Mouse (Mus musculus): ENCODE data around the gene Adh4.
"Not testable (repeated sequence)": the region's sequence is repeated elsewhere in the genome, so short reads cannot be mapped to it uniquely, and the experiment has no call there.

Gene Adh4

DNA sequence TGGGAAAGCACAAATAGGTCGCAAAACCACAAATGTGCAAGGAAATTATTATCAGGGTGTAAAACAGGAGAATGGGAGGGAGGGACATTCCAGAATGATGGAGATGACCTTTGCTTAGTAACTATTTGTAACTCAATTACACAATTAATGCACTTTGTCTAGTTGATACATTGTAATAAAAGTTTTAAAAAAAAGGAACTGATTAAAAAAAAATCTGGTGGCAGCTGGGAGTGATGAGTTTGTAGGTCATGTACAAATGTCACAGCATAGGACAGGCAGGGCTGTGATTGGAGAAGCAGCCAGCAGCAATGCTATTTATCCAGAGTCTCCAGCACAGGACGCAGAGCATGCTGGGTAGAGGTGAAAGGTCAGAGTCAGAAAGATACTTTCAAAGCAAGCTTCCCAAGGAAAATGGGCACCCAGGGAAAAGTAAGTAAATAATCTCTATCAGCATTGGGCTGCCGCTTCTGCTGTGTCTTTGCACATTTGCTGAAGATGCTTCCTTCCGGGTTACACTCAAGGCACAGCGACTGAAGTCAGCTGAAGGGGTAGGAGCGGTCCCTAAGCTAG is at the start of gene Adh4:
Gene Adh4 (plus strand): TSS at position 346 of the 570 bp plus-strand sequence.
- DNase-seq: no peak

DNA sequence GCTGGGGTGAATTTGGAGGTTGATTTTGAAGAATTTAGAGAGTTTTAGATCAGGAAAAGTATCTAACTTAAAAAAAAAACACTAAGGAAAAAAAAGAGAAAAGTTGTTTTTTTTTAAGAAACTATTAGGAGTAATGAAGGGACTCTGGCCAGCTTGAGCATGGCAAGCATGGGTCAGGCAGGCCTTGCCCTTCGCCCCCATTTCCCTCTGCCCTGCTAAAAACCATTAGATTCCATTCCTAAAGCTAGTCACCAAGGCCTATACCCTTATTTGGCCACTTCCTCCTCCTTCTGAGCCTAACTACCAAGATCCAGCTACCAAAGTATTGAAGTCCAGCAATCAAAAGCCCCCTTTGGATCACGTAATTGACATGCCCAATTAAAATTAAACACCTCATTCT is 49.1 kb upstream of the Adh4 start:
- no peak for DNase-seq

DNA sequence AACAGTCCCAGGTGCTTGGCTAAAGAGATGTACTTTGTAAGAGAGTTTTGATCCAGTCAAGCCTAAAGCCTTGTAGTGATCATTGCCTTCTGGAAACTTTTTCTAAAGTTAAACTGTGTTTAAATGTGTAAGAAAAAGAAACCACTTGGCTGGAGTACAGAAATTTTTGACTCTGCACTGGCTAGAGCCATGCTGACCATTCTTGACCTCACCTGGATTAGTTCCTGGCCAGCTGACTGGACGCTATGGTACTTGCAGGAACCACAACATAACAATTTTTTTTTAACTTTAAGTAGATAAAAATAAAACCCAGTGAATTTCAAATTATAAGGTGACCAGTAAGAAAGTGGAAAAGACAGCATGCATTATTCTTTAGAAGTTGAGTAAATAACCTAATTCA is 45.7 kb upstream of the Adh4 start:
- DNase-seq: no peak

DNA sequence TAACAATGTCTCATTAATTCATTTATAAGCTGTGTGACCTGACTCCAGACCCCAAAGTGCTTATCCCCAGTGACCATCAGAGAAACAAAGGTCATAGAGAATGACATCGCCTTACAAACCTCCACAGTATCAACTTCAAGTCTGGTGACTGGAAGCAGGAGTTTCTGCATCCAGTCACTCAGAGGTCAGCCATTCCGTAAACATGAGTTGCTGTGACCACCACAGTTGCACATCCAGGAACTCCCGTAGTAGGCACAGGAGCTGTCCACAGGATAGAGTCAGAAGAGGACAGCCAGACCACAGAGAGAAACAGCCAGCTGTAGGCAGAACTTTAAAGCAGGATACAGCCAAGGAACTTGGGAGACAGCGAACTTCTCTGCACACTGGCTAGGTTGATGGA is 45.0 kb upstream of the Adh4 start:
- not testable (repeated sequence) for DNase-seq

DNA sequence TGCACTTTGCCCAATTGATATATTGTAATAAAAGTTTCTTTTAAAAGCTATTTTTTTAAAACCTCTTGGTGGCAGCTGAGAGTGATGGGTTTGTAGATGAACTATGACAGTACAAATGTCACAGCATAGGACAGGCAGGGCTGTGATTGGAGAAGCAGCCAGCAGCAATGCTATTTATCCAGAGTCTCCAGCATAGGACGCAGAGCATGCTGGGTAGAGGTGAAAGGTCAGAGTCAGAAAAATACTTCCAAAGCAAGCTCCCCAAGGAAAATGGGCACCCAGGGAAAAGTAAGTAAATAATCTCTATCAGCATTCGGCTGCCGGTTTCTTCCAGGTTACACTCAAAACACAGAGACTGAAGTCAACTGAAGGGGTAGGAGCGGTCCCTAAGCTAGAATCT is 41.3 kb upstream of the Adh4 start:
- DNase-seq: no peak

DNA sequence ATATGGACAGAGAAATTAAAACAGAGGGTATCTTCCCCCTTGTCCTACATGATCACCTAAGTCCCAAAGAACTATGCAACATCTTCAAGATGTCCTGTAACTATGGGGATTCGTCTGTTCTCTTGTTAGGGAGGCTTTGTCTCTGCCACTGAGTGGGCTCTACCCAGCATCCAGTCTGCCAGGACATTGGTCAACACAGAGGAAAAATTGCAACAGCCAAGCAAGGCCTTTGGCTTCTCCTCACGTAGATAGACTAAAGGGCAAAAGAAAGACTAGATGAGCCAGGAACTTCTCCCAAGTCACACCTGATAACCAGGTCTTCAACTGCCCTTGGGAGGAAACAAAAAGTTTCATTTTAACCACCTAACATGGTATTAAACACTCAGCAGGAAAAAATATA is 40.1 kb upstream of the Adh4 start:
- no peak for DNase-seq

DNA sequence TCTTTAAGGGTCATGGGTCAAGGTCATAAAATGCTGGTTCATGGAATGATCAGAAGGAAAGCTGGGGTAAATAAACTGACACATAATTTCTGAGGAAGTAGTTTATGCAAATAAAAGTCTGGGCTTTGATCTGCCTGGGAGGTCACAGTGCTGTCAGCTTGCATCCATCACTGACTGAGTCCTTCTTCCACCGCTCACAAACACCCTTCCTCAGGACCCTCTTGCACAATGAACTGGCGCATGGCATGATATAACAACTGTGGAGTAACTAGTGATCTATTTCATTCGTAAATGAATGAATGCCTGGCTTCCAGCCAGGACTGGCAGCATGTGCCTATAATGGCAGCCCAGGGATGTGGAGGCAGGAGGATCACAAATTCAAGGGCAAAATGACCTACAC is 34.1 kb upstream of the Adh4 start:
- no peak for DNase-seq

DNA sequence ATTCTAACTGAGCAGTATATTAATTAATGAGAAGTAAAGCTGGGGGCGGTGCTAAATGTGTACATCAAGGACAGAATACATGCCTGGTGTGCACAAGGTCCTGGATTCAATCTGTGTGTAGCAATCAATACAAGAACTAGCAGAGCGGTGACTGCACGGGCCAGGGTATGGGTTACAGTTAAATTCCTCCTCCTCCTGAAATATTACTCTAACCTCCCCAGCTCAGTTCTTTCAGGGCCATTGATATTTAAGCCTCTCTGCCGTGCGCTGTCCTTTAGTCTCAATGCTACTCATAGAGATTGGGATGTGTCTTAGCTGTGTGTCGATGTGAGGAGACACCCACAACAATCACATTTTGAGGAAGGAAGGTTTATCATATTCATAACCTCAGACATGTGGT is 28.1 kb upstream of the Adh4 start:
- DNase-seq: no peak

DNA sequence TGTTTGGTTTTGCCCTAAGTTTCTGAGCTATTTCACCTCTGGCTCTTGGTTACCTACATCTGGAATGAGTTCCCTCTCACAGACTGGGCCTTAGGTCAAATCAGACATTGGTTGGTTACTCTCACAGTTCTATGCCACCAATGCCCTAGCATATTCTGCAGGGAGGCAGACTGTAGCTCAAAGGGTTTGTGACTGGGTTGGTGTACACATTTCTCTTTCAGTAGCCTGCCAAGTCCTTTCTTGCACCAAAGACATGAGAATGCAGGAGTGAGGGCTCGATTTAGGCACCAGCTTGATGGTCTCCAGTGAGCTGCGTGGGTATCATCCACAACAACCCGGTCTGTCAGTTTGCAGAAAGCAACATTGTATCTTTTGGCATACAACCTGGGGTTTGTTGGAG is 10.4 kb upstream of the Adh4 start:
- DNase-seq: no peak

DNA sequence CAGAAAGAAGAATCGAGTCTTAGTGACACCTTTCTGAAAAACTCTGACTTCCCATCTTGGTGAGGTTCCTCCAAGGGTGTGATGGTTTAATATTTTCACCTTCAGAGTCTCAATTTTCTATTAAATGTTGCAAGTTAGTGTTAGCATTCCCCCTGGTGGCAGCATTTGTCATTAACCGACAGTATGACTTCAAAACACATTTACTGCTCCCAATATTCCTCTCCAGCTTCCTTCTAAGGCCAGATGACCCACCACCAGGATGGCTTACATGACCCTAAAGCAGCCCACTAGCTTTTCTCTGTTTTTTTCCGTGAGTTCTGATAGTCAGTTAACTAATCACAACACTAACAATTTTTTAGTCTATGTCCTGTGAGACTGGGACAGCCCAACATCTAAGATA is 9.9 kb upstream of the Adh4 start:
- no peak for DNase-seq

DNA sequence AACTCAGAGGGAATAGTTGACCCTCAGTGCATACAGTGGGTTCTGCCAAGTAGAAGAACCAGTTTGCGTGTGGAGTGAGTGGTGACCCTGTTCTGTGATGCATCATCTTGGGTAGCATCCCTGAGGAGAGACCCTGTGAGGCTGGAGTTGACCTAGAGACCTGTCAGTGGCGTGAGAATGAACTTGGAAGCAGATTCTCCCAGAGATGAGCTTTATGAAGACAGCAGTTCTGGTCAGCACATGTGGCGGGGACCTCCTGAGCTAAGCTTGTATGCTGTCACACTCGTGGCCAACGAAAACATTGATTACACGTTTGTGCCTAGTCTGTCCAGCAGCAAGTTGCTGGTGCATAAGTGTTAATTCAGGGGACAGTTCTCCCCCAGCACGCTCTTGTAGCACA is 9.4 kb upstream of the Adh4 start:
- DNase-seq: no peak

DNA sequence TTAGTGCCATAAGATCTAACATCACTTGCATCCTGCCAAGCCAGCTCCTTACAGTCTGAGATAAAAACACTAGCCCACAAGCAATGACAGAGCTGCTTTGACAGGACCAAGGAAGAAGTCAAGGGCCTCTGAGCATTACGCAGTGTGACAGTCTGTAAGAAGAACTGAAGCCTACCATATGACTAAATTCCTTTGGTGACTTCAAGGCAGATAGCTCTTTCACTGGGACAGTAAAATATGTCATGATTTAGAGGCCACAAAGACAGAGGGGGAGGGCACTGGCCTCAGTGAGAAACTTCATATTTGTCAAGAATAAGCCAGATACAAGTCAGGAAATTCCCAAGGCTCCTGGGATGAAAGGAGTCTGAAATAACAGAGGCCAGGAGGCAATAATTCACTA is 7.3 kb upstream of the Adh4 start:
- DNase-seq: no peak

DNA sequence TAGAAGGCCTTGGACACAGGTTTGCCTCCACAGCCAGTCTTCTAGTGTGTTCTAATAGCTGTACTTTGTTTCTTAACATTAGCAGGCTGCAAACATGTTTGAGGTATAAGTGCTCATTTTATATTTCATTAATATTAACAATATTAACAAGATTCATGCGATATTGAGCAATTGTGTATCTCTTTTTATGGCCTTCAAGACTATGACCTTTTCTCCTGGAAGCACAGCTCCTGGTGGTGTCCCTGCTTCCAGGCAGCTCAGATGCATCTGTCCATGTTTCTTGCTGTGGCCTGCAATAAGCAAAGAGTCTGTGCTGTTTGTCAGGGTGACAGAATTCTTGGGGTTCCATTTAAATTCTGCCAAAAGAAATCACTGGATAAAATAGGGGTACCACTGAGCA is 5.7 kb upstream of the Adh4 start:
- no peak for DNase-seq

DNA sequence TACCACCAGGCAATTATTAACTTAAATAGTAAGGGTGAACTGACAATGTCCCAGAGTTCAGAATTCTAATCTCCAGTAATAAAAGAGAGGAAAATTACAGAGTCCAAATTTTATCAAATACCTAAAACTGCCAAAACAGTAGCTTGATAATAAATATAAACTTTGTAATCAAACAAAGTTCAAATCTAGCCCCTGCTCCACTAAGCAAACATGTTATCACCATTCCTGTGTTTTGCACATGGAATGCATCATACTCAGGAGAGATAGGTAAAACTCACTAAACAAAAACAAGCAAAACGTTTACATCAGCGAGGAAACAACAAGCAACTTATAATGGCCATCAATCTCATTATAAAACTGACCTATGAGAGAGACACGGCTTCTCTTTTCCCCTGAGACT is 5.1 kb upstream of the Adh4 start:
- DNase-seq: no peak

DNA sequence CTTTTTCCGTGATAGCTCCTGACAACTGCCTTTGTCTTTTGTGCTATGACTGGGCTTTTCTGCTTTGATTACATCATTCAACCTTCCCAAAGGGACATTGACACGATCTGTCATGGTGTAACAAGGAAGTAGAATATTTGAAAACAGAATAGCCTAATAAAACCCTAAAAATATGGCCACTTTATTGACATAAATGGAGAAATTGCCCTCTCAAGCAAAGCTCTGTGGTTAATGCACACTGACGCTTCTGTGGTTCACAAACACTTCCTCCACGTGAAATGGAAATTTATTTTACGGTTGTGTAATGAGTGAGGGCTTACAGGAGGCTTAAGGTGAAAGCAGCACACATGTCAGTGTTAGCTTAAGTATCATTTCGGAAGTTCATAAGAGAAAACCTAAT is 4.1 kb downstream of the Adh4 start:
- no peak for DNase-seq

DNA sequence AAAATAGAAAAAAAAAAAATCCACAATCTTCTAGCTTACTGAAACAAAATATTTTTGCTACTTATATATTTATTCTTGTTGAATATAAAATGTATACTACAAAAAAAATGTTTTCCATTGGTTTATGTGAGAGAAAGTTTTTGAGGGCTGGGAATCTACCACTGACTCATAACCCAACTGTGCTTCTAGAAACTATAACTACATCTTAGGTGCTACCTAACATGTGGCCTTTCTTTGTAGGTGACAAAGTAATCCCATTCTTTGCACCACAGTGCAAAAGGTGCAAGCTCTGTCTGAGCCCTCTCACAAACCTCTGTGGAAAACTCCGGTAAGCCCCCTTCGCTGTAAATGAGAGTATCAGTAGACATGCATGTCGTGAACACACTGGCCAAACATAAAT is 5.1 kb downstream of the Adh4 start:
- no peak for DNase-seq

DNA sequence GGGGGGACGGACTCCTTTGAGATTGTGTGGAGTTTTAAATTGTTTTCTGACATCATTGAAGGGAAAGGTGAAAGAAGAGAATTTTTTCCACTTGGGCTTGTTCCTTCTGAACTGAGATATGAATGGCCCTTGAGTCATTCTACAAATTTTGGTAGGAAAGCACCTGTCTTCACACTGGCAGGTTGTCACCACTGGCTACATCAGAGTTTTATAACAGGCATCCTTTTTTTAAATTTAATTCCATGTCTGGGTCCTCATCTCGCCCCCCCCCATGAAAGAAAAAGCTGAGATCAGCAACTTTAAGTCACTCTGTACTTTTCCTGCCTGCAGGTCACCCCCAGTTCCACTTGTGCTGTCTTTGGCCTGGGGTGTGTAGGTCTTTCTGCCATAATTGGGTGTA is 8.4 kb downstream of the Adh4 start:
- no peak for DNase-seq

DNA sequence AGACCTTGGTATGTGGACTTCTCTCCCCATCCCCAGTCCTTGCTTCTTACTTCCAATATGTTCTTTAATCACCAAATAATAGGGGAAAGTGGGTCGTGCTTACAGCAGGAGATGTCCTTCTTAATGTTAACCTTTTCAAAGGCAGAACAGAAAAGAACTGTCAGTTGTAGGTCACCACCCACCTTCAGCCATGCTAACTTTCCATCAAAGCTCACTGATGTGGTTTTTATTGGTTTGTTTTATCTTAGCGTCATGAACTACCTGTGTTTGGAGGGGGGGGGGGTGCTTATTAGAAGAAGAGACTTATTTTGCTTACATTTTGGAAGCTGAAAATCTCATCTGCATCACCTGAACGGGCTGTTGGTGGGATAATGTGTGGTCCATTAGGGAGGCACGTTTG is 9.0 kb downstream of the Adh4 start:
- no peak for DNase-seq

DNA sequence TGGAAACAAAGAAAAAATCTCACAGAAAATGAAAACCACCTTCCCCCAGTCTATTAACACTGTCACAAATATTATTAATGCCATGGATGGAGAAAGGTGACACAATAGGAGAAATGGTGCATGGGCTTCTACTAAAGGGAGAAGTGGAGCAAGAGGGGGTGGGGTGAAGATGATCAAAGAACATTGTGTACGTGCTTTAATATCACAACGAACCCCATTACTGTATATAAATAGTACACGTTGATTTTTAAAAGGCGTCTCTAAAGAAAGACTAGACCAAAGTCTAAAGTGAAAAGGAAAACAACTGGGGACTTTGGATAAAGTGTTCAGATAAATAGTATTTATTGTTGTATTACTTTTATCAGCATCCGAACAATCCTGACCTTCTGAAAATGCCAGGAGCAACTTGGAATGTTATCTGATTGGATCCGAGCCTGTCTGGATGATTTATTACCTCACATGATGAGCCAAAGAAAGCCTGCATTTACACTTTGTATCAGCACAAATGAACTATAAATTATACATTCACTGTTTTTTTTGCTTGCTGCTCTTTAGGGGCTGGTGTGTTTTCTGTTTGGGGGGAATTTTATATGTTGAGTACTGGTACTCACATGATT is 15.2 kb downstream of the Adh4 start:
- DNase-seq: no peak

DNA sequence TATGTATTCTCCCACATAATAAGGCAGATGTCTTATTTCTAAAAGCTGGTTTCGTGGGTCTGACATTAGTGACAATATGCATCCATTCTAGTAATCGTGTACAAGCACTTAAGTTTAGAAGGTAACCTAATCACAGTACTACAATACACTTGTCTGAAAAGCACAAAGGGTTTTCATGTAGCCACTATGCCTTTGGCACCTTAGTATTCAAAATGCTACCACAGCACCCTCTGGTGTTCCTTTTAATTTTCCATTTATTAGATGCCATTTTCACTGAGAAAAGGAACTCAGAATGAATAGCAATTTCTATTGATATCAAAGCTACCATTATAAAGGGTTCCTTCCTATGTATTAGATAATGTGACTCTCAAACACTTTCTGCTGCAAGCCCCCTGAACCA is 16.6 kb downstream of the Adh4 start:
- no peak for DNase-seq

DNA sequence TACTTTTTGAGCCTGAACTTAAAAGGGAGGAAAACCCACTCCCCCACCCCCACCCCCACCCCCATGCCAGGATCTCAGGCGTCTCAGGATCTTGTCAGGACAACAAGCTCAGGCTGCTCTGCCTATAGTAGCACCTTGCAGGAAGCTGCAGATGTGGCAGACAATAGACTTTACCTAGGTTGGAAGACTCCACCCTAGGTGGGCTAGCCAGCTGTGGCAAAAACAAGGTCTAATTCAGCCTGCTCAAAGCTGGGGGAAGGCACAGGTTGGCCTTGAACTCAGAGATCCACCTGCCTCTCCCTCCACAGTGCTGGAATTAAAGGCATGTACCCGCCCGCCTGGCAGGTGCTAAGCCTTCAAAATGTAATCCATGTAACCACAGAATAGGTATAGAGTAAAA is 23.4 kb downstream of the Adh4 start:
- DNase-seq: no peak

DNA sequence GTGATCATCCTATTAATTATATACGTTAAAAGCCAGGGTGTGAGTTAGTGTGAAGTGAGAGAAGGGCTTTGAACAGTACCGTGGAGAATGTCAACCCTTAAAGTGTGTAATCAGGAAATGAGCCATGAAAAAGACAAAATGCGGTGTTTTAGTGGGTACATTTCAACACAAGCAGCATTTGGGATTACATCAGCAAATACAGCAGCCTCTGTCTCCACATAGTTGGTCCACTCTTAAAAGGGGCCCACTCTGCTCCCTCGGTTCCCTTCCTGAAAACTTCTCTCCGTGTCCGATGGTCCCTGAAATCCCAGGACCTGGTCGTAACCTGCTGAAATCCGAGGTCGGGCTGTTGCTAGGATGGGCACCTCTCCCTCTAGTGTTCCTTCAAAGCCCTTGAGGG is 26.9 kb downstream of the Adh4 start:
- no peak for DNase-seq

DNA sequence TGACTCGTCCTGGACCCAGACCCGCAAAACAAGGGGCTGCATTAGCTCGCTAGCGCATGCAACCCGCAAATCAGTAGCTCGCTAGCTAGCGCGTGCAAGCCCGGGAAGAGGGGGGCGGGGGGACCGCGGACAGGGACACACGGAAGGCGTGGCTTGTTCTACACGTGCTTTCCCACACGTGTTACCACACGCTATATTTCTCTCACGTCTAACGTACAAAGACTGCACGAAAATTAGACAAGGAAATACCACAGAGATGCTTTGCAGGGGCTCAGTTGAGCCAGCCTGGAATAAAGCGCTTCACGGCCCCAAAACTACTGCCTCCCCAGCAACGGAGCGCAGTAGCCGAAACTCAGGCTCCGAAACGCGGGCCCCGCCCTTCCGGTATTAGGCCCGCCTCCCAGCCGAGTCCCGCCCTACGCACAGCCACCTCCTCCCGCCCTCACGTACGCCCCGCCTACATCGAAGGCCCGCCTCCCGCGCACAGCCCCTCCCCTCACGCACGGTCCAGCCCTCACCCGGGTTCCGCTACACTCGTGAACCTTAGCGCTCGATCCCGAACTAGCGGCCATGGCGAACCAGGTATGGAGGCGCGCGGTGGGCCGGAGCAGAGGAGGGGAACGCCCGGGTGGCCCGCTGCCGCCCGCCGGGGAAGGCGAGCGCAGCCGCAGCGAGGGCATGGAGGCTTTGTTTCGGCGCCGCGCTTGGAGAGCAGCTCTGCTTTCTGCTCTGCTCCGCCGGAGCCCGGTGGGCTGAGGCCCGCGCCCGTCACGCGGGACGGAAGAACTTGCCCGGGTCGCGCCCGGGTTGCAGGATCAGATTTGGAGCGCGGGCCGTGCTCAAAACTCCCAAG is 27.6 kb downstream of the Adh4 start, which contains the start of gene Adh5:
Gene Adh5 (plus strand): TSS at position 482 of the 853 bp plus-strand sequence.
- peak; percentile 92 to 94 for DNase-seq

DNA sequence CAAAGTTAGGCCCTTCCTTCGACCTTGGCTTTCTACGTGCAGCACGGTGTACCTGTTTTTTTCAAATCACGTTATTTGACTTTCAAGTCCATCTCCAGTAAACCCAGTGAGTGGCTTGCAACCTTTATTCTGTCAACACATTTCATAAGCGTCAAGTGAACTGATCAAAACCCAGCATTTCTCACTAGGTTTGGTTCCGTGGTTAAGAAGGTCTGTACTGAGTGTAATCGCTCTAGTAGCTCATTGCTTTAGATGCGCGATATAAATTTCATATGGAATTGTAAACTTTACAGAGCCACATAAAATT is 28.2 kb downstream of the Adh4 start:
- DNase-seq: no peak
